Mouse (Mus musculus) midbrain, embryonic 11.5 days (tissue): ENCODE measurements around the gene Lcat. TPM values are rescaled to one million over a fixed set of nuclear protein-coding genes. Genes with fewer than 3 reads are reported as not detected.

Experiments used
- microRNA-seq: library from miRNA; unstranded; fragments of <30 nt; microRNA quantifications from one replicate; pipeline ENCODE4, GENCODE M21; 2017
- polyA plus RNA-seq: library from polyadenylated mRNA; unstranded; fragments of >200 nt; fragmentation: Nextera tagmentation; extraction: Ambion mirVana; gene quantifications from 2 replicates; pipeline ENCODE4 v1.2.1, GENCODE M21; 2014

Lcat gene
- polyA plus RNA-seq, 1 experiment from 2014 or later = 0.23 TPM

Small RNA genes within 50 kb of the gene (microRNA-seq; reads per million reads assigned to microRNA genes)
- gene Mir7074 = not detected

Other genes with a start within 250 kb of the Lcat start
- gene Acd, start 242.3 kb downstream of the Lcat start, polyA plus RNA-seq = 63.2 and 66.8 TPM in 2 replicates
- 22.2 and 26.2 TPM in 2 replicates for gene Pard6a, start 242.2 kb downstream of the Lcat start, polyA plus RNA-seq
- gene 4933405L10Rik, start 235.7 kb downstream of the Lcat start, polyA plus RNA-seq = not detected in 2 replicates
- gene Enkd1, start 235.2 kb downstream of the Lcat start, polyA plus RNA-seq = 33.7 and 33.9 TPM in 2 replicates
- gene Gfod2, start 184.7 kb downstream of the Lcat start, polyA plus RNA-seq = 36.5 and 38.8 TPM in 2 replicates
- 10.9 and 11.2 TPM in 2 replicates for gene Ranbp10, start 116.0 kb downstream of the Lcat start, polyA plus RNA-seq
- gene Tsnaxip1, start 115.7 kb downstream of the Lcat start, polyA plus RNA-seq = 0.15 and 0.18 TPM in 2 replicates
- gene Cenpt, start 90.1 kb downstream of the Lcat start, polyA plus RNA-seq = 58.1 and 60.4 TPM in 2 replicates
- gene Thap11, start 88.2 kb downstream of the Lcat start, polyA plus RNA-seq = 66.5 and 70.5 TPM in 2 replicates
- 300 and 367 TPM in 2 replicates for gene Nutf2, start 82.8 kb downstream of the Lcat start, polyA plus RNA-seq
- 35.6 TPM in 2 replicates for gene Edc4, start 62.5 kb downstream of the Lcat start, polyA plus RNA-seq
- 0.29 and 0.40 TPM in 2 replicates for gene Nrn1l, start 49.8 kb downstream of the Lcat start, polyA plus RNA-seq
- 11.2 and 13.6 TPM in 2 replicates for gene Pskh1, start 42.9 kb downstream of the Lcat start, polyA plus RNA-seq
- 0.61 and 1.9 TPM in 2 replicates for gene Ctrl, start 9.5 kb downstream of the Lcat start, polyA plus RNA-seq
- gene Psmb10, start 4.9 kb downstream of the Lcat start, polyA plus RNA-seq = 22.5 and 26.9 TPM in 2 replicates
- 7.2 and 7.8 TPM in 2 replicates for gene Slc12a4, start 22.7 kb upstream of the Lcat start, polyA plus RNA-seq
- gene Dpep3, start 36.0 kb upstream of the Lcat start, polyA plus RNA-seq = not detected in 2 replicates
- gene Dus2, start 48.0 kb upstream of the Lcat start, polyA plus RNA-seq = 14.4 and 16.4 TPM in 2 replicates
- gene Dpep2nb, start 62.6 kb upstream of the Lcat start, polyA plus RNA-seq = 0.28 TPM in 1 of 2 replicates, not detected in the other
- 21.8 and 23.4 TPM in 2 replicates for gene Ddx28, start 68.5 kb upstream of the Lcat start, polyA plus RNA-seq
- 3.9 and 4.0 TPM in 2 replicates for gene Nfatc3, start 115.5 kb upstream of the Lcat start, polyA plus RNA-seq
- 0.88 and 0.89 TPM in 2 replicates for gene Esrp2, start 193.6 kb upstream of the Lcat start, polyA plus RNA-seq
- 6.4 and 6.9 TPM in 2 replicates for gene Pla2g15, start 207.0 kb upstream of the Lcat start, polyA plus RNA-seq
- 88.3 and 89.4 TPM in 2 replicates for gene Slc7a6, start 225.5 kb upstream of the Lcat start, polyA plus RNA-seq